Mouse (Mus musculus) left cerebral cortex, postnatal 14 days (tissue): ENCODE results near the gene Gm5108. TPM values are rescaled to one million over a fixed set of nuclear protein-coding genes. Genes with fewer than 3 reads are reported as not detected.

Experiments used
- DNase-seq, 2 experiments: peaks; one replicate each; pipeline ENCODE4 v3.0.0; 2021 to 2022; ENCODE audit warnings: low spot score in 2 of 2, mixed read lengths in 1 of 2
- intact Hi-C: fragments of 180-260 bp; cut with DNase I; formaldehyde crosslinking; loops from one replicate; pipeline ENCODE4 v1.15.1; 2025
- long read RNA-seq, 2 experiments: library from polyadenylated mRNA; stranded (forward); transcript quantifications; one replicate each; pipeline ENCODE4 v2.0.0; 2021
- total RNA-seq, 2 experiments: library from RNA; stranded (reverse); gene quantifications; 2 replicates each; pipeline ENCODE4 v1.2.3; 2021

Gm5108 gene
- total RNA-seq: not detected
- long read RNA-seq, experiment 1: 0 reads
- long read RNA-seq, experiment 2: 0 reads

- intact Hi-C loops: loop anchor here (10.0 kb wide), 1 partner anchor 173 kb away; no protein-coding TSS in a partner anchor
- no peak for DNase-seq
These were observed at the start of gene Gm5108 for GRCm38 (mm10) chr5:67941369-67941768. Gene Gm5108, plus strand, starts transcription at chr5:67941669.

DNA sequence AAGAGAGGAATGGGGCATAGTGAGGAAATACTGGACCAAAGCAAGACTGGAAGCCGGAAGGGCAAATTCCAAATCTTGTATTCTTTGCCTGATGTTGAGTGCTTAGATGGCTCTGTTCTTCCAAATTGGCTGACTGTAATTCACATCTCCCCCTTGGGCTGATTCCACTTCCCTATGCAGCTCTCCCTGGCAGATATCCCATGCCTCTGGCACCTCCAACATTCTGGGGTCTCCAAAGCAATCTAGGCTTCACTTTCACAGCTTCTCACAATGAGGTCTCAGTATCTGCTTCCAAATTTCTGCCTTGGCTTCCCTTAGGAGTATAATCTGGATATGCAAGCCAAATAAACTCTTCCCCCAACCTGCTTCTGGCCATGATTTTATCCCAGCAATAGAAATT lies 42.5 kb upstream of the Gm5108 start:
- intact Hi-C loops: loop anchor here (5.0 kb wide), 1 partner anchor 33 kb away; no protein-coding TSS in a partner anchor
- DNase-seq: no peak

DNA sequence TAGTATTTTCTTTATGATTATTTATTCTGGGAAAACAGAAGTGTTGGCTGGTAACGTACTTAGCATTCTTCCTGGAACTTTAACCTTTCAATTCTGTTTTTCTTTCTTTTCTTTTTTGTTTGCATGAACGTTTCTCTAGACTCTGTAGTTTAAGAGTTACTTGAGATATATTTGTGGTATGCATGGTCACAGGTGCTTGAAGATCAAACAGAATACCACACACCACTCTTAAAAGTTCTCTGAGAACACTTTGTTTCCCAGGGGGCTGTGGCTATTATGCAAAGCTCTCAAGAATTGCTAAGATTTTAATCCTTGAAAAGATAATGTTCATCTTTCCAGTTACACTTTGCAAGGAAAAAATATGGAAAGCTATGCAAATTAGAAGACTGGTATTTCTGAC lies 36.9 kb upstream of the Gm5108 start:
- no peak for DNase-seq
- intact Hi-C loops: no loop called here

DNA sequence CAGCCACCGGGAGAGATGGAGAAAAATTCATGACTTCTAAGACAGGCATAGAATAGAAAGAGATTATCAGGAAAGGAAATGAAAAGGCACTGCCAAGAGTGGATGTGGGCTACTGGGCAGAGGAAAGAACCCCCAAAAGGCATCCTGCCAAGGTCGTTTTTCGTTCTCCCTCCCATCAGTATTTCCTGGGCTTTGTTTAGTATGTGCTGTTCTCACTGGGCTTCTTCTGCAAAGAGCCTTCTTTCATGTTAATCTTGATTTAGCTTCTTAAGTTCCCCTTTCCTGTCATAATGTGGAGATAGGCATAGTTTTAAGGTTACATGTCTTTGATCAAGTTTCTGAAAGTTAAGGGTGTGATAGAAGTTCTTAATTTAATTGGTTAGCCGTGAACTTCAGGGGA lies 10.9 kb upstream of the Gm5108 start:
- intact Hi-C loops: loop anchor here (5.0 to 10.0 kb wide), 2 partner anchors 33 to 176 kb away; no protein-coding TSS in a partner anchor
- no peak for DNase-seq

GRCm38 (mm10) chr5:67931623-67932022 lies 9.8 kb upstream of the Gm5108 start:
- DNase-seq: no peak
- intact Hi-C loops: loop anchor here (5.0 to 10.0 kb wide), 2 partner anchors 34 to 177 kb away; no protein-coding TSS in a partner anchor

GRCm38 (mm10) chr5:67943199-67943598 lies 1.7 kb downstream of the Gm5108 start:
- intact Hi-C loops: loop anchor here (10.0 kb wide), 1 partner anchor 172 kb away; no protein-coding TSS in a partner anchor
- DNase-seq: no peak

DNA sequence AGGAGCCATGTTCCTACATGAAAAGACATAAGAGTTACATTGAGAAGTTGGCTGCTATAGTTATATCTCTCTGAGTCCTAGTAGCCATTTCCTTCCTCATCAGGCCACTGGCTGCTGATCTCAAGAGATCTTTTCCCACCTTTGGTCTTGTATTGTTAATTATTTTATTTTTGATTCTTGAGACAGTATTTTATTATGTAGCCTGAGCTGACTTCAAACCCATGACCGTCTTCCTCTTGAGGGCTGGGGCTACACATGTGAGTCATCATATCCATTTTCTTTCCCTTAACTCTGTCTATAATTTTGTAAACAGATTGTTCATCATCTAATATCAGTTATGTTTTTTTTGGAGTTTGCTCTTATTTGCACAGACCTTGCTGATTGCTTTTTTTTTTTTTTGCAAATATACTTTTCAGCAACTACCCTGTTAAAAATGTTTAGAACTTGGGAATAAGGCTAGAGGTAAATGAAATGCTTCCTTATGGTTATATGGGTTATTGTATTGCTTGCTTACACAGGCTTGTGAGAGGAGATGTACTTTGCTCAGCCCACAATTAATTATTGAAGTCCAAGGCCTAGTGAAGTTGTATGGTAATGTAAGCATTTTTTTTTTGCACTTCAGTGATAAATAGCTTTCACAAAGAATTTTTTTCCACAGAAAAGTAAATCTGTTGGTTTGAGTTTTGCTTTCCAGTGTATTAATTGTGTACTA lies 2.8 kb downstream of the Gm5108 start:
- intact Hi-C loops: loop anchor here (10.0 kb wide), 1 partner anchor 171 kb away; no protein-coding TSS in a partner anchor
- DNase-seq: no peak

GRCm38 (mm10) chr5:67946321-67946720 lies 4.9 kb downstream of the Gm5108 start, which contains the start of gene Gm21905:
Gene Gm21905, minus strand, starts transcription at chr5:67946421.
- DNase-seq: no peak
- intact Hi-C loops: loop anchor here (10.0 kb wide), 1 partner anchor 168 kb away; no protein-coding TSS in a partner anchor

DNA sequence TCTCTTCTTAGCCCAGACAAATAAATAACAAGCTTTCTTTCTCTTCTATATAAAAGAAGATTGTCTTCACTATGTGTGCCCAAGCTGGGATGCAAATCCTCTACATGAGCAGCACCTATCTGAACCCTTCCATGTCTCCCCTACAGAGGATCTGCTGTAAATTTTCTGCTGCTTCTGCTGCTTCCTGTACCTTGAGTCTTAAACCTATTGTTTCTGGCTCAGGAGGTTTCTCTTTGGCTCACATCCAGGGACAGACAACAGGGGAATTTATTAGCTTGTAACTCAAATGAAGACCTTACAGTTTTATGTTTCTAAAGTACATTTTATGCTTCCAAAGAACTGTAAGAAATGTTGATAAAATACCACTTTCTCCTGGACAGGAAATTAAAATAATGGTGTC lies 5.5 kb downstream of the Gm5108 start:
- intact Hi-C loops: loop anchor here (10.0 kb wide), 1 partner anchor 168 kb away; no protein-coding TSS in a partner anchor
- no peak for DNase-seq

DNA sequence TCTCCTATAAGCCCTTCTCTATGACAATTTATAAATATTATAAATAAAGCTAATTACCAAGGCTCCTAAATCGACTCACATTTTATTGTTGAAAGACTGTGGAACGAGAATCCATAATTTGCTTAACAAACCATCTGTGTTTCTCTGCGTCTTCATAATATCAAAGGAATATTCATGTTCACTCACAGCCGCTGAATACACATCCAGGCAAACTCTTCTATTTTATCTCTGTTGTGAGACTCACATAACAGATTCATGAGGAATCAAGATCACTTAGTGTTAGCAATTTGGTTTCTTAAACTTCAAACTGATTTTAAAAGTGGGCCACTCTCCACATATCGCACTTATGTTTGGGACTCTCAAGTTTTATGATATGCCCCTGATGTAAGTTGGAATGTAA lies 6.6 kb downstream of the Gm5108 start:
- intact Hi-C loops: loop anchor here (10.0 kb wide), 1 partner anchor 167 kb away; no protein-coding TSS in a partner anchor
- DNase-seq: no peak

DNA sequence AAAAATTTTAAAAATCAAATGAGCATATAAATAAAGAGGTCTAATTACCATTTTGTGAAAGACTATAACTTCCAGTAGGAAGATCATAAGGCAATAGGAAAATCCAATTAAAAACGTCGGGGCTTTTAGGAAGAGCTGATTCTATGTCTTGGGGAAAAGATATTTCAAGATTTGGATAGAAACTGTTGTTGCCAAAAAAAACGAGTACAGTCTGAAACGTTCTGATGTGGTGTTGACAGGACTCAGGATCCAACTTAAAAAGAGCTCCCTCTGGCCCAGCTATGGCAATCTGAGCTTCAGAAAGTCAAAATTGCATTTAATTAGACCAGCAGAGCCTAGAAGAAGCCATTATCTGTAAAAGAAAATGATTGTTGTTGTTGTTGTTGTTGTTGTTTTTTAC lies 12.6 kb downstream of the Gm5108 start:
- peak; percentile 15 to 29 for DNase-seq
- intact Hi-C loops: no loop called here

DNA sequence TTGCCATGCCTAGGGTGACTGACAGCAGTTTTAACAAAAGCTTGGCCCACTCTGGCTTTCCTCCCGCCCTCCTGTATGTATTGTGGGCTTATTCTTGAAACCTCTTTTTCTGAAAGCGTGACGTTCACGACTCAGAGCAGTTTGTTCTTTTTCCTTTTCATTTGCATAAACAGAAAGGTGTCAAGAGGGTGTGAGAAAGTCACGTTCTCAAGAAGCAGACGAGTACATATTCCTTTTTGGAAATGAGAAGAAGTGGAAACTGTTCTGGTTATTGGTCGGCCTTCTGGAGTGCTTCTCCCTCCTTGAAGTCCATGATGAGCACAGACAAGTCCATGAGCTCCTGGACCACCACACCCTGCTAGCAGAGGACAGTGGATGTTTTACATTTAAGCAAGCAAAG lies 14.0 kb downstream of the Gm5108 start:
- intact Hi-C loops: no loop called here
- peak; percentile 7 to 50 for DNase-seq

DNA sequence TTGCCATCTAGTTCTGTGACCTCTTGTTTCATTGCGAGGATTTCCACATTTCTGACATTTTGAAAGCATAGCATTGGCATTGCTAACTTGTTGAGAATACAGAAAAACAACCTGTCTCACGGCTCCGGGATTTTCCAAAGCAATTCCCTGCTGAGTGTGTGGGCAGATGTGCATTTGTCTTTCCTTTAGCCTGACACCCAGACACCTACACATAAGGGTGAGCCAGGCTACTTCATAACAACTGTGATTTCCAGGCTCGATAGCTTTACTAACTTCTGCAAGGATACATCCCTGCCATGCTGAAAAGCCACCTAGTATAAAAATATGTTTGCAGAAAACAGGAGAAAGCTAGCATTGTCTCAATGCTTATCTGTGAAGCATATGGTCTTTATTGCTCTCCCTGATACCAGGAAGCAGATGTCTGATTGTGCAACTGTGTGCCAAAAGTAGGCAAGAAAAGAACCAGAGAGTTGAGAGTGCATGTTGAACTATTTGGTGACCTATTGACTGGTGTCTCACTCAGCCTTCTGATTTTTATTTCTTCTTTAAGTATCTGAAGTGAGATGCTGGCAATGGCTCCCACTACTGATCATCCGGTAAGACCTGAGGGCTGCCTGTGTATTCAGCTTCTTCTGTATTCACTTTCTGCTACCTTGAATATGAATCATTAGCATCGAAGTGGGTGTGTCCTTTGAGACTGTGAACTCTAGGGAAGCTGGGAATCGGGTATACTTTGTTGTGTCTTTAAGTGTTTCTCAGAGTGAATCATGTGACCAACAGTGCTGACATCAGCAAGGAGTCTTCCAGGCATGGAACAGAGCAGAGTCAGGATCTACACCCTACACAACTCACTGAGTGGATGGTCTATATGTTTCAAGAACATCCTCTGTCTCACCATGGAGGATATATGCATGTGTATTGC lies 20.5 kb downstream of the Gm5108 start:
- intact Hi-C loops: no loop called here
- no peak for DNase-seq

- no peak for DNase-seq
- intact Hi-C loops: no loop called here
These were observed 28.1 kb downstream of the Gm5108 start for GRCm38 (mm10) chr5:67969536-67969935.

DNA sequence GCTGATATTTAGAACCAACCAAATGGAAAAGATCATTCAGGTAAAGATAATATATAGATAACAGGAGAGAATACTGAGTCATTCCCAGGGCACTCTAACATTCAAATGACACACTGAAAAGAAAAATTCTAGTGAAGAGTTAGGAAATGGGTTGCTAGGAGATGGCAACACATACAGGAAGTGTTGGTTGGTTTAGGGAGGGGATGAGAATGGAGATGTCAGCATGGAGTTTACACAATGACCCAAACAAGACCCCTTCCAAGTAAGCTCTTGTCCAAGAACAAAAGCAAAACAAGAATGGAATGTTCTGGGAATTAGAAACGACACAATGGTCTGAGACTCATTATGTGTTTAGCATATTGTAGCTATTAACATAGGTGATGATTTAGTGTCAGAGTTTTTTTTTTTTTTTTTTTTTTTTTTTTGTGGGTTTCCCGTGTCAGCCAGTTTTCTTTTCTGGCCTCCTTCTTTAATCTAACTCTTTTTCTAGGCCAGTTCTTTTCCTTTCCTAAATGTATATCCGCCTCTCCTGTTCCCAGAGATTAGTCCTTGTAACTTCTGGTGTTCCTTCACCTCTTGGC lies 40.6 kb downstream of the Gm5108 start:
- intact Hi-C loops: no loop called here
- no peak for DNase-seq

DNA sequence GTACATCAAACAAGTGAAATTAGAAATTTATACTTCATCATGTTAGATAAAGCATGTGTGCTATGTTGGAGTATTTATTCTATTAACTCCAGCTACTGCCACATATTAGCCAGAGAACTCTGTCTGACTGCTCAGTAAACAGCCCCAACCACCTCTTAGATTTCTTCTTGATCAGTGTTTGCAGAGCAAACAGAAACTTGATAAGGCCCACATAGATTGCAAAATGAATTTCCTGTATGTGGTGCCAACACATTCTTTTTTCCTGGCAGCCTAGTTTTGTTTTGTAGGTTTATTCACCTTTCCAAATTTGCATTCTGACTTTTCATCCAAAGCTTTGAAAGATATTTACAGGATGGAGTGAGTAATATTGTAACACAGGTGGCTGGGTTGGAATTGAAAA lies 49.0 kb downstream of the Gm5108 start:
- intact Hi-C loops: no loop called here
- no peak for DNase-seq

GRCm38 (mm10) chr5:68002611-68003010 lies 61.1 kb downstream of the Gm5108 start:
- DNase-seq: peak in 1 of 2 experiments; percentile 11
- intact Hi-C loops: no loop called here

GRCm38 (mm10) chr5:68003904-68004303 lies 62.4 kb downstream of the Gm5108 start:
- no peak for DNase-seq
- intact Hi-C loops: no loop called here

- intact Hi-C loops: no loop called here
- no peak for DNase-seq
These were observed 63.0 kb downstream of the Gm5108 start for GRCm38 (mm10) chr5:68004419-68004818.

GRCm38 (mm10) chr5:68007074-68007473 lies 65.6 kb downstream of the Gm5108 start:
- no peak for DNase-seq
- intact Hi-C loops: no loop called here
